Mouse (Mus musculus) brown adipose tissue, adult 24 weeks (tissue): Measurements from ENCODE around the gene Tprn. TPM values are rescaled to one million over a fixed set of nuclear protein-coding genes. Genes with fewer than 3 reads are reported as not detected.

Experiments
- H3K27ac ChIP-seq: fragments of 200-500 bp; replicated peaks from 2 replicates; pipeline ENCODE4 v1.5.1; 2012; ENCODE audit warnings: low read depth, mild to moderate bottlenecking, low read length
- H3K4me1 ChIP-seq: fragments of 200-500 bp; 2 replicates; pipeline ENCODE4 v1.6.1; 2012; ENCODE audit warnings: low read length, mixed read lengths; ENCODE audit not compliant: control insufficient read depth, insufficient read depth, insufficient read length
- H3K4me3 ChIP-seq: fragments of 200-500 bp; 2 replicates; pipeline ENCODE4 v1.5.1; 2012; ENCODE audit warnings: low read depth, mild to moderate bottlenecking, low read length, moderate library complexity; ENCODE audit not compliant: insufficient read depth
- polyA plus RNA-seq: library from polyadenylated mRNA; stranded (reverse); fragments of >200 nt; gene quantifications from 2 replicates; pipeline ENCODE4 v1.2.4, GENCODE M21; 2012; ENCODE audit not compliant: missing spikeins, insufficient read depth, insufficient read length

Tprn gene
- 1.7 and 3.7 TPM in 2 replicates for polyA plus RNA-seq

DNA sequence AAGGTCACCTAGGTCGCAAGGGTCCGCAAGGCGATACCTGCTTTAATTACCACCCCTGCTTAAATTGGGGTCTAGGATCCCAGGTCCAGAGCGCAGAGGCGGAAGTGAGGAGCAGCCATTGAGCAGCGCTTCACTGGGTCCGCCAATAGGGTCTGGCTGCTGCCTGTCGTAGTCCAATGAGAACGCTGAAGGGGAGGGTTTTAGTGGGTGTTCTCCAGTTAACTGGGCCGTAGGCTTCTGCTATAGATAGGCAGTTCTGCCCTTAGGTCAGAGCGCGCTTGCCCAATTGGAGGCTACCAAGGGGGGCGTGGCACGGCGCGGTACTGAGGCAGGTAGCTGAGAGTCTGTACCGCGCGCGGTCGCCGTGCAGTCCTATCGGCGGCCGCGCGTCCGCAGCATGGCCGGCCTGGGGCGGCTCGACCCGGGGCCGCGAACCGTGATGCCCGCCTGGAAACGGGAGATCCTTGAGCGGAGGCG is at the start of gene Tprn:
Gene Tprn (plus strand): TSS at position 328 of the 477 bp plus-strand sequence.
- Histone ChIP-seq H3K4me1 (peaks cover 37% of the 10 kb centered on the region), H3K27ac (no peak within 1 kb of the TSS; the same call in 1 of the 2 replicates)

DNA sequence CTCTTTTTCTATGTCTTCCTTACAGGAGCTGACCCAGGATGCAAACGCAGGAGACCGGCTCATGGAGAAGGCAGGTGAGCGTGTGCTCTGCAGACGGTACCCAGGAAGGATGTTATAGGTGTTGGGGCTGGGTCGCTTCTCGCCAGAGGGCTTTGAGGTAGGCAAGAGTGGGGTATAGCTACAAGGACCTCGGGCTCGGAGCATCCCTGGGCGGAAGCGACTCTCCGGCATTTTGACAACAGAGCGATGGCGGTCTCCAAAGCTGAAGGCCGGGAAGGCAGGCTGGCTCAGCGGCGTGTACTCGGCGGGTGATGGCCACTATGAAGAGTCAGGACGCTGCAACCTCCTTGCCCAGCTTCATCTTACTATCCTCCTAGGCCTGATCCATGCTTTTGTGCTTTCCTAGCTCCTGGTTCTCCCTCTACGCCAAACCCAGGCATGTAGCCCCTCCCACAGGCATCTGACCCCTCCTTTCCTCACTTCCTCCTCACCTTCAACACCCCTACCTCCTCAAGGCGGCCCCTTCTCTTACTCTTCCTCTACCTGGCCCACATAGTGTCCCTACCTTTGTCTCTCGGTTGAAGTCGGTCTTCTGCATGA is 49.1 kb upstream of the Tprn start:
- Histone ChIP-seq H3K4me3 (no peak overlapping the region), H3K27ac (no peak overlapping the region), H3K4me1 (peaks cover 10% of the 10 kb centered on the region)

More for the DNA sequence above, at the start of gene Tprn:
- H3K4me3 ChIP-seq = peak within 1 kb of the TSS; percentile 63

DNA sequence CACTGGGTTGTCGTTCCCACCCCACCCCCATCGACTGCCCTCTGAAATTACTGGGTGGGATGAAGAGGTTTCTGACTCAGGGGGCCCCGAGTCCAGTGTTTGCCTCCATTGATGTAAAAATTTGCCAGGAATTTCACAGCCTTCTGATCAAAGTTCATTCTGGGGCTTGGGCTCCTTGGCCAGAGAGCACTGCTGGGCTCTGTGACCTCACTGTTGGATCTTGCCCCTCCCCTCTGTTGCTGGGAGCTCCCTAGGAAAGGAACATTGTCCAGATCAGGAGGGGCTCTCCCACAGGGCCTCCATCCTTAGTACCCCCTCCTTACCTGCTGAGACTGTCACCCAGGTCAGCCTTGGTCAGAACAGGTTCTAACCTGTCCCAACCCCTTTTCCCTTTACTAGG is 48.0 kb upstream of the Tprn start, which contains the start of gene Stpg3:
Gene Stpg3 (minus strand): TSS at position 194 of the 400 bp plus-strand sequence.
- Histone ChIP-seq H3K4me1 (peaks cover 10% of the 10 kb centered on the region), H3K27ac (no peak within 1 kb of the TSS), H3K4me3 (no peak within 1 kb of the TSS)

DNA sequence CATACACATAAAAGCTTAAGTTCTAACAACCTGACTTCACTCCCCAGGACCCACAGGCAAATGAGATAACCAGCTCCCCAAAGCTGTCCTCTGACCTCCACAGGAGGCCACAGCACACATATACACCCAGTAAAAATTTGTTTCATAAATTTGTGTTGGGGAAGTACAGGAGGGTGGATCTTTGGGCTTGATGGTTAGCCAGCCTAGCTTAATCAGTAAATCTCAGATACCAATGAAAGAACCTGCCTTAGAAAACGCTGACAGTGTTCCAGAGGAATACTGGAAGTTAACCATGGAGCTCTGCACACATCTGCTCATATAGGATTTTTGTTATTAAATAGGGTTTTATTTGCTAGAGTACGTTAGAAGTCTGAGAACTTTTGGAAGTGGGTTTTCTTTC is 44.8 kb upstream of the Tprn start:
- peaks cover 2% of the 10 kb centered on the region; the same call in 1 of the 2 replicates for H3K4me1 ChIP-seq
- no peak overlapping the region for H3K4me3 ChIP-seq
- no peak overlapping the region for H3K27ac ChIP-seq

DNA sequence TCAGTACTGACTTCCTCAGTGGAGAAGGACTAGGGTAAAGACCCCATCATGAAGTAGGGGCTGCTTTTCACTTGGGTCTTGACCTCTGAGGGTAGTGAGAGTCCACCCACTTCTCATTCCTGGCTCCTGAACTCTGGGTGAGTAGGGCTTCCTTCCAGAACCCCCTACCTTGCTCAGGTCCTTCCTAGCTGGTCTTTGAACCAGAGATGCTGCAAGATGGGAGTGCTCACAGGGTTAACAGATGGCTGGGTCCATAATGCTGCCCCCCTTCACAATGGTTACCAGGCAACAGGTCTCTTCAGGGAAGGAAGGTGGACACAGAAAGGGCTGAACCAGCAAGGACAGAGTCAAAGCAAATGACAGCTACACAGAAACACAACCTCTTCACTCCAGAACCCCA is 44.0 kb upstream of the Tprn start, which contains the start of gene Fam166a:
Gene Fam166a (plus strand): TSS at position 301 of the 400 bp plus-strand sequence.
- H3K4me1 ChIP-seq = peaks cover 2% of the 10 kb centered on the region; the same call in 1 of the 2 replicates
- no peak within 1 kb of the TSS for H3K27ac ChIP-seq
- H3K4me3 ChIP-seq = no peak within 1 kb of the TSS

DNA sequence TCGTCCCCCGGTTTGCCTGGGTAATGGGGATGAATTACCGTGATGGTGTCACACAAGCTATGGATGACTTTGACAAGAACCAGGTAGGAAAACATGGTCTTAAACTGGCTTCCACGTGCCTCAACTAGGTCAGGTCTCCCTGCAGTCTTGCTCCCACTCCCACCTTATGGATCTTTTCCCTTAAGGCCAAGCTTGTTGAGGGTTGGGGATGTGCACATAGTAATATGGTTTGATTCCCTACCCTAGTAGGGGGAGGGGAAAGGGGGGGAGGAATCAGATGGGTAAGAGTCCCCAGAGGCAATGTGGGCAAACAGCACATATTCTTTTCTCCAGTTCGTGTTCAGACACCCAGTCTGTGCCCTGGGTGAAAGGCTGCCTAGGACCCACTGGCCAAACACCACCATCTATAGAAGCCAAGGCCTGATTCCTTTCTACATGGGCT is 41.1 kb upstream of the Tprn start:
- H3K4me3 ChIP-seq = no peak overlapping the region
- H3K27ac ChIP-seq = no peak overlapping the region
- H3K4me1 ChIP-seq = peaks cover 7% of the 10 kb centered on the region; the same call in 1 of the 2 replicates

DNA sequence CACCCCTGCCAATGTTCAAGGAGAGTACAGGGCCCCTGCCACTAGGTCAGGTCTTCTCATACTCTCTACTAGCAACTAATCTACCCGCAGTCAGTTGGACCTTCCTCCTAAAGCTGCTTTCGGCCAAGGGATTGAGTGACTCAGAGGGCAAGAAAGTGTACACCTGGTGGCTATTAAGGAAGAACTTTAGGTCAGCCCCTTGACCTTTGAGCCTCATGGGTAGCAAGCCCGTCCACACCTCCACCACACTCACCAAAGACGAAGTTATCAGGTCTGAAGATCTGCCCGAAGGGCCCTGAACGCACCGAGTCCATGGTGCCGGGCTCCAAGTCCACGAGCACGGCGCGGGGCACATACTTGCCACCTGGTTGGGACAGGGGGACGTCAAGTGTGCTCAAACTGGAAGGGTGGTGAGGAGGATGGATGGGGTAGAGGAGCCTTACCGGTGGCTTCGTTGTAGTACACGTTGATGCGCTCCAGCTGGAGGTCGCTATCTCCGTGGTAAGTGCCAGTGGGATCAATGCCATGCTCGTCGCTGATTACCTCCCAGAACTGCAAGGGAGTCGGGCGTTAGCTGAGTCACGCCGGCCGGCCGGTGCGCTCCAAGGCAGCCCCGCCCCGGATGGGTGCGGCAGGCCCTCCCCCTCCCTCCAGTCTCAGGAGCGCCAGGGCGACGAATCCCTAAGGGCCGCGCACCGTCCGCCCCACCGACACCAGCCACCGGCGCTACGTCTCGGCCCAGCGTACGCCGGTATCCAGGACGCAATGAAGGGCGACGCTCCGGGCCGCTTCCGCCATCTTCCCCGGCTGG is 38.5 kb upstream of the Tprn start:
- peaks cover 11% of the 10 kb centered on the region for H3K4me1 ChIP-seq
- H3K27ac ChIP-seq = peak overlapping the region; percentile 87
- H3K4me3 ChIP-seq = peak overlapping the region; percentile 78

DNA sequence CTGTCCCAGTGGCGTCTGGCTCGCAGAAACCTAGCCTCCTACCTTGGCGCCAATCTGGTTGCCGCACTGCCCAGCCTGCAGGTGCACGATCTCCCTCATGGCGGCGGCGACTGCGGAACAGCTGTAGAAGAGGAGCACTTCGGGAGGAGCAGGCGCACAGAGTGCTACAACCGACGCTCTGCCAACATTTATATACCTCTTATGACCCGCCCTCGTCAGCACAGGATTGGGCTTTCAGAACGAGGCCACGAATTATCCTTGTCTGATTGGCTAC is 38.0 kb upstream of the Tprn start, which contains the start of gene Tubb4b:
Gene Tubb4b (minus strand): TSS at position 211 of the 274 bp plus-strand sequence.
- peak within 1 kb of the TSS; percentile 90 for H3K27ac ChIP-seq
- H3K4me1 ChIP-seq = peaks cover 11% of the 10 kb centered on the region
- peak within 1 kb of the TSS; percentile 78 for H3K4me3 ChIP-seq

DNA sequence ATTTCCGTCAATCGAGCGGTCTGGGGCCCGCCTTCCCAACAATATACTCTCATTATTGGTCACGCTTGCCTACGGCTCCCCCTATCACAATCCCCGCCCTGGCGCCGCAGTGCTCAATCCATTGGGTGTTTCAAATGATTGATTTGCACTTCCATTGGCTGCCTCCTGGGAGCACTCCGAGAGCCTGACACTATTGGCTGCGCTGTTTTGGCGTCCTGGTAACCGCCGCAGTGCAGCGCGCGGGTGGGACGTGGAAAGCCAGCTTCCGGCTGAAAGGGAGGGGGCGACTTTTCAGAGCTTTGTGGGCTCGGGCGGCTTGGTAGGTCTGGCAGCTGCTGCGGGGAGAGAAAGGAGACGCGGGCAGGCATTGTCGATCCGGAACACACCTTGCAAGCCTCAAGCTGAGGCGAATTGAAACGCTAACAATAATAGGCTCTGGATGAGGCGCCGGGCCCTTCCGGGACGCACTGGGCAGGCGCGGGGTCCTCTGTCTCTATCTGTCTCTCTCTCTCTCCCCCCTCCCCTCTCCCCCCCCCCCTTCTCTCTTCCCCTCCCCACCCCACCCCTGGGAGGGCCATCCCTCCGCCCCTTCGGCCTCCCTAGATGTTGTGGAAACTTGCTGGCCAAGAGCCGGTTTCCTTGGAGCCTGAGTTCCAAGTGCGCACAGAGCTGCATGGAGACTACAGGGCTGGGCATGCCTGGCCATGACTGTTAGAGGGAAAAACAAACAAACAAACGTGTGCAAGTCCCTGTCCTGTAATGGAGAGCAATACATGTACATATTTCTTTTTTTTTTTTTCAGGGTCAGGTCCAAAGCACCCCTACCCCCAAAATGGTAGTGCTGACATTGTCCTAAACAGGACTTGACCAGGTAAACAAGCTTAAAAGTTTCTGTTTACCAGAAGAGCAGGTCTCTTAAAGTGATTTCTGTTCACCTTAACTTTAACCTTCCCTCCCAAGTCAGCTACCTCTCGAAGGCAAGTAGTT is 37.4 kb upstream of the Tprn start:
- Histone ChIP-seq H3K27ac (peak overlapping the region; percentile 90), H3K4me1 (peaks cover 11% of the 10 kb centered on the region)

DNA sequence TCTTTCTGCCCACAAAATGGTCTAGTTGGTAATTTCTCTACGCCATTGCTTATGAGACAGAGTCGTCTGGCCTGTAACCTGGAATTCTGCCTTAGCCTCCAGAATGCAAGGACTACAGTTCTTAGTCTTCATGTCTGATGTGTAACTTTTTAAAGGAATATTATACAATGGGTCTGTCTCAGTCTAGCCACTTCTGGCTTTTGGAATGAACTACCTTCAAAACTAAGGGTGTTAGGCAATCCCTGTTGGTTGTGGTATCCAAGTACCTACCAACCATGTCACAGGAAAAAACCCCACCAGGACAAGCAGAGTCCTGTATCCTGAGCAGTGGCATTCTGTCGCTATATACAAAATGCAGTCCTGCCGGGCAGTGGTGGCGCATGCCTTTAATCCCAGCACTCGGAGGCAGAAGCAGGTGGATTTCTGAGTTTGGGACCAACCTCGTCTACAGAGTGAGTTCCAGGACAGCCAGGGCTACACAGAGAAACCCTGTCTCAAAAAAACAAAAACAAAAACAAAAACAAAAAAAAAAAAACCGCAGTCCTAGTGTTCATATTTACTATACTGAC is 36.5 kb upstream of the Tprn start:
- H3K4me1 ChIP-seq = peaks cover 11% of the 10 kb centered on the region
- no peak overlapping the region for H3K4me3 ChIP-seq
- peak overlapping the region; percentile 65 for H3K27ac ChIP-seq

More for the DNA sequence above, 37.4 kb upstream of the Tprn start:
- peak overlapping the region; percentile 76 for H3K4me3 ChIP-seq

DNA sequence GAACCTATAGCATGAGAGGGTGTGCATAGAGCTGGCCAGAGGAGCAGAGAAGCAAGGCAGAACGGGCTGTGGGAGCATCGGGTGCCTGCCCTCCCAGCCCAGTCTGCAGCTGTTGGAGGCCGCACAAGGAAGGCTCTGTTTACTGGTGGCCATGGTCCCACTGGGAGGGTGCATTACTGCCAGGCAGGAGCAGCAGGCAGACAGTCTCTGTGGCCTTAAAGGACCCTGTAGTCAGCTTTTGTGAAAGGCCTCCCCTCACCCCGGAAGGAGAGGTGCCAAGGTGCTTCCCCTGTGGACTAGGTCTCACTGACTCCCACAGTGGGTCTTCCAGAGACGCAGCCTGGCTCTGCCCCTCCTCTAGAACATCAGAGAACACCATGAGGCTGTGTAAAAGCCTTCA is 35.6 kb upstream of the Tprn start:
- H3K4me3 ChIP-seq = no peak overlapping the region
- H3K4me1 ChIP-seq = peaks cover 11% of the 10 kb centered on the region
- peak overlapping the region; percentile 66 for H3K27ac ChIP-seq

DNA sequence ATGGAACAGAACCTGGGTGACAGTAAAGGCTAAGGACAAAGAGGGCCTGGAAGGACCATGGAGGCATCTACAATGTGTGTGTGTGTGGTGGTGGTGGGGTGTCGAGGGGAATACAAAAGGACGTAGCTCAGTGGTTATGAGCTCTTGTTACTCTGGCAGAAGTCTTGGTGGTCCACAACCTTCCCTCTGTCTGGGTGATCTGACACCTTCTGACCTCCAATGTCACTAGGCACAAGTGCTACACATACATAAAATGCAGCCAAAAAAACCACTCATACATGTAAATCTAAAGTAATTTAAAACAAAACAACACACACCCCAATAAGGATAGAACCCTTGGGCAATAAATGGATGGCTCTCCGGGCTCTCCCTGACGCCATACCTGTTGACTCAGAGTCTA is 35.0 kb upstream of the Tprn start:
- Histone ChIP-seq H3K4me1 (peaks cover 9% of the 10 kb centered on the region), H3K4me3 (no peak overlapping the region), H3K27ac (peak overlapping the region; percentile 66)

DNA sequence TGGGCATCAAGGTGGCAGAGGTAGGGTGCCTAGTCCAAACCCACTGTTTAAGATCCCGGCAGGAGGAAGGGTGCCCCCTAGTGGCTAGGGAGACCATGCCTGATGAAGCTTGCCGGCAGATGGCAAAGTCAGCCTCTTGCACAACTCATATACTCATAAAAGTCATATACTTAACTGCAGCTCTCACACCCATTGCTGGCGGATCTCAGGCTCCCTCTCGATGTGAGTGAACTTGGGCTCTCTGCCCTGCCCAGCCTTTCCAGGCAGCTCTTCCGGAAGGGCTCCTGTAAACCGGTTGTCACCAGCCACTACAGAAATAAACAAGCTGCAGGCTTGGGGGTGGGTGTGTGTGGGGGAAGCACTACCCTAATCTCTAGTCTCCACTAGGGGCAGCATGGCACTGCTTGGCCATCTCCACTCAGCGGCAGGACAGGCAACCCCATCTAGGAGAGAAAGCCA is 34.0 kb upstream of the Tprn start:
- H3K4me3 ChIP-seq = peak overlapping the region; percentile 40
- H3K27ac ChIP-seq = 0 out of 2 replicates have a peak overlapping the region, but pooled peaks have one; percentile 23
- H3K4me1 ChIP-seq = peaks cover 9% of the 10 kb centered on the region

DNA sequence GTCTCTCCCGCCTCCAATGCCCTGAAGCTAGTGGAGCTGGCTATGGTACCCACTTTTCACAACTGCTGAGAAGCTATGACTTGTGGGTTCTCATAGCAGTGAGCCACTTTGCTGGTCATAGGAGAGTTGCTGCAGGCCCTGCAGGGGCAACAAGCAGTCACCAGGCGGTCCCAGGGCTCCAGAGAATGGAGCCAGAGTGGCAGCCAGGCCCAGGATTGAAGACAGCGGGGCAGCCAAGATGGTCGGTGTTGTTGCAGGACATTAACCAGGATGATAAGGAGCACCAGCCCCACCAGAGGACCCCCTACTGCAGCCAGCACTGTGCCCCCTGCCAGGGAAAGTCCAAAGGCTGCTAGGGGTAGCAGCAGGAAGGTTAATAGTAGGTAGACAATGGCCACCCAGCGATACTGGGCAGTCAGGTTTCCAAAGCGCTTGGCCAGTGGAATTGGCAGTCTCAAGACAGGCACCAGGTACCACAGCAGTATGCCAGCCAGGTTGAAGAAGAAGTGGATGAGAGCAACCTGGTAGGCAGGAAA is 33.4 kb upstream of the Tprn start:
- Histone ChIP-seq H3K27ac (peak overlapping the region; percentile 12; the same call in 1 of the 2 replicates), H3K4me1 (peaks cover 9% of the 10 kb centered on the region), H3K4me3 (no peak overlapping the region)
